Mouse (Mus musculus) thymus, postnatal 14 days (tissue): ENCODE measurements around the gene Eif2b2.

Source experiments
- DNase-seq: peaks from one replicate; pipeline ENCODE4 v3.0.0; 2021

The Eif2b2 gene

DNA sequence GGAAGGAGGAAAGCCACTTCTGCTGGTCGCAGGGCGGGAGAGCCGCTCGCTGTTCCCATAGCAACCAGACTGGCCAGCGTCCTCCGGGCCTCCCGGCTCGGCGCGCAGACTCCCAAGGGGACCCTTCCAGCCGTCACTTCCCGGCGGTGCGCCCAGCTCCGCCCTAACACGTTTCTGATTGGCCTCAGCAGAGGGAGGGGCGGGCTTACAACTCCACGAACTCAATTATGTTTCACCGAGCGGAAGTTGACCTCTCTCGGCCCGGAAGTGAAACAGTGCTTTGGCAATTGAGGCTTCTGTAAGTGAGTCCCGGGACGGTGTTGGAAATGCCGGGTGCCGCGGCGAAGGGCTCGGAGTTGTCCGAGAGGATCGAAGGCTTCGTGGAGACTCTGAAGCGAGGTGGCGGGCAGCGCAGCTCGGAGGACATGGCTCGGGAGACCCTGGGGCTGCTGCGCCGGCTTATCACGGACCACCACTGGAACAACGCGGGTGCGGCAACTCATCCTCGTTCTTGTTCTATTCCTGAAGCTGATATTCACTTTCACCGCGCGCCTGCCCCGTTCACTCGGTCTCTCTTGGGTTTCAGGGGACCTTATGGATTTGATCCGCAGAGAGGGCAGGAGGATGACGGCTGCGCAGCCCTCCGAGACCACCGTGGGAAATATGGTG lies at the start of gene Eif2b2:
TSS of gene Eif2b2 (plus strand) at position 246 of the 669 bp plus-strand sequence.
- peak; percentile 95 for DNase-seq

DNA sequence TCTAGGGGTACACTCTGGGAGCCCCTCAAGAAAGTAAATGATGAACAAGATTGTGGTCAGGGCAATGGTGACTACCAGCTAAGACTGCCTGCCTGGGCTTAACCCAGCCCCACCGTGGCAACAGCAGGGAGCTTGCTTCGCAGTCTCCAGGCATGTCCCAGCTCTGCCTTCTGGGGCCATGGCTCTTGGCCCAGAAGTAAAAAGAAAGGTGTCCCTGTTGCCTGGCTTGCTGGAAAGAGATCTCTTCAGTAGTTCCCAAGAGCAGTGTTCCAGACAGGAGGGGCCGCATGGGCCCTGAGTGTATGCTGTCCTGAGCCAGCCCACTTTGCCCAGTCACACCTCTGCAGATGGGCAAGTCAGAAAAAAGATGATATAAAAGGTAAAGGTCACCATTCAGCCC lies 49.4 kb upstream of the Eif2b2 start:
- no peak for DNase-seq

DNA sequence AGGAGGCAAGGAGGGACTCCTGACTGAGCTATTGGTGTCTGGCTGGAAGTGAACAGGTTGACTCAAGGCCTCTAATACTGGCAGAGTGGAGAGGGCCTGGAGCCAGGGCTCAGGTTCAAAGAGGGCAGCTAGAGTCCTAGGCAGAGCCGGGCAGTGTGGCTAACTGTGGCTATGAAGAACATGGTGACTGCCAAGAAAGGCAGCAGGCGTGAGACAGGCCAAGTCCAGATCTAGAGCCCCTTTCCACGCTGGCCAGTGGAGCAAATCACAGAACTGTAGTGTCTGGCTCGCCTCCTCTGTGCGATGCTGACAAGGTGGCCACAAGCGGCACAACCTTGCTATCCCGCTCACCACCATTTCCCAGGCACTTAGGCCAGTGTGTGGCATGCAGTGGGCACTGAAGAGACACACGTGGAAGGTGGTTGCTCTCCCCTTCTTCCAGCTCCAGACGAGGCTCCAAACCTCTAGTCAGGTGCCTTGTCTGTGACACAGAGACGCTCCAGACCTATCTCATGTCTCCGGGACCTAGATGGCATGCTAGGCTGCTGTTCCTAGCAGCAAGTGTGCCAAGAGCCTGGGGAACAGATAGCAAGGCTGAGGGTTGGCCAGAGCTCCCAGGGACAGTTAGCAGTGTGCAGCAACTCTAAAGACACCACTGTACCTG lies 48.9 kb upstream of the Eif2b2 start:
- DNase-seq = no peak

DNA sequence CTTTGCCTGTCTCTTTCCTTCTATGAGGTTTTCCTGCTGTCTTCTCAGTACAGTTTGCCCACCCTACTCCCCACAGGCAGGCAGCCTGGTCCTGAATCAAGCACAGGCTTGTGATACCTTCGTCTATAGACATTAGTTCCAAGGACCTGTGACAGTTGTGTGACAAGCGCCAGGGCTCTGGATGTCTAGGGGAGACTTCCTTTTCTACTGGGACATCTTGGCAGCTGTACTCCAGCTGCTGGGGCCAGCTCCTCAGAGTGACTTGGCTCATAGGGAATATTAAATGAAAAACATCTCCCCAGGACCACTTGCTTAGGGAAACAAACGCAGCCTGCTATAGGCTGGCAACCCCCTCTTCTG lies 48.4 kb upstream of the Eif2b2 start:
- DNase-seq = no peak

DNA sequence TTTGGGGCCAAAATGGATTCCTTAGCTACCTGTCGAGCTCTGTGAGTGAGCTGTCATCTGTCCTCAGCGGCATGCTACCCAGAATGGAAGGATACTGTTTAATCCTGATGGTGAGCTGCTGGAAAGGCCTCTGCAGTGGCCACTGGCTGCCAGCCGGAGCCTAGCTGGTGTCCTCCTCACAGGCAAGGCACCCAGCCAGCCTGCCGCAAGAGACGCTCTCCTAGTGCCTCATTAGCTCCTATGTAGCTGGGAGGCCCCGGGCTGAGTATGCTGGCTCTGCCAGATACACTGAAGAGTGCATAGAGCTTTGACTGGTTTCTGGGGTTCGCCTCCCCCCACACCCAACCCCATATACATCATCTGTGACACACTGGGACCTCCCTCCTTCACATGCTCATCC lies 45.3 kb upstream of the Eif2b2 start:
- no peak for DNase-seq

DNA sequence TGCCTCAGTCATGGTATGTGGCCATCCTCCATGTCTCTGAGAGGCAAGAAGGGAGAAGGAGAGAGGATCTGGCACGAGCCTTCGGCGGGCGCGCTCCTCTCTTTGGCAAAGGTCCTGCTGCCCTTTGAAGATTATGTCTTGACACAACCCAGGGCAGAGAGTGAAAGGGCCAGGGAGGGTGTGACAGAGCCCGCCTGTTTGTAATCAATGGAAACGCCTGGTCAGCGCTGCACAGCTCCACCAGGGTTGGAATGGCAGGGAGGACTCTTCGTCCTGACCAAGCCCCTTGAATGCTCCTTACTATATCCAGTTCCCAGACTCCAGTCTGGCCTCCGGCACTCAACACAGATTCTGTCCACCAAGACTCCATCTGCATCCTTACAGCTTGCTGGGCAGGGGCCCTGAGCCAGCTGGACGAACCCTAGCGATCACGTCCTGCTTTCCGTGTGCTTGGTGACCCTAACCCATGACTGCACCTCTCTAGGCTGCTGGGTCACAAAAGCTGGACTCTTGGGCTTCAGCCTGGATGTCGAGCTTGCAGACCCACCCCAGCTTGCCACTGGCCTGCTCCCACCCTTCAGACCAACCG lies 44.1 kb upstream of the Eif2b2 start:
- DNase-seq = no peak

DNA sequence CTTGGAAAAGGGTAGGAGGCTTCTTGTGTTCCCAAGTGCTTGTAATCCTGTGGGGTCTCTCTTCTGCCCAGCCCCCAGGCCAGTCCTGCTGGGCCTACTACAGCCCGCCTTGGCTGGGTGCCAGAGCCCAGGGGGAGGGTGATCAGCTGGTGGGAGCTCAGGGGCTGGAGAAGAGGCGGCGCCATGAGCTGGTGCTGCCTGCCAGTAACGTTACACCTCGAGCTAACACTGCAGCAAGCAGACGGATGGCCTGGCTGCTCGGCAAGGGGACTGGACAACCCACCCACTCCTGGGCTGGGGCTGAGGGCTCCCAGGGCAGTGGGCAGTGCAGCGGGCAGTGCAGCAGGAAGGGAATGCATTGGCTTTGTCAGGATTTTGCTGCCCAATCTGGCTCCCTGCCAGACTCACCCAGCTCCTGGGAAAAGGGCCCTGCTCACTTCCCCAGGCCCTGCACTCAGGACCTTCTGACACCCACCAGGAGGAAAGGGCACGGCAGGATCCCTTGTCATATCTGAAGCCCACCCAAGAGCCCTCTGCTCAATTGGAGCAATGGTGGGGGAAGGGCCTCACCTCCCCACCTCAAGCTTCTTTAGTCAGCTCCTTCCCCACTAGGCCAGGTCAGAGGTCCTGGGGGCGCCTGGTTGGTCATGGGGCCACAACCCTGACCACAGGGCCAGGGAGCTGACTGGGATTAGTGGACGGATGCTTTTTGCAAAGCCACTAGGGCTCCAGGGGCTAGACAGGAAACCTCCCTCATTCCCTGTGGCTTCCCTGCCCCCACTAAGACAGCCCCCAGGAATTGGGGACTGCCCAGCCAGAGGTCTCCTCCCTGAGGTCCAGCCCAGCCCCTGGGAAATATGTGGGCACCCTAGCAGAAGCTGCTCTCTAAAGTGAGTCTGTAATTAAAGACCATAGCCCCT lies 43.1 kb upstream of the Eif2b2 start:
- no peak for DNase-seq

DNA sequence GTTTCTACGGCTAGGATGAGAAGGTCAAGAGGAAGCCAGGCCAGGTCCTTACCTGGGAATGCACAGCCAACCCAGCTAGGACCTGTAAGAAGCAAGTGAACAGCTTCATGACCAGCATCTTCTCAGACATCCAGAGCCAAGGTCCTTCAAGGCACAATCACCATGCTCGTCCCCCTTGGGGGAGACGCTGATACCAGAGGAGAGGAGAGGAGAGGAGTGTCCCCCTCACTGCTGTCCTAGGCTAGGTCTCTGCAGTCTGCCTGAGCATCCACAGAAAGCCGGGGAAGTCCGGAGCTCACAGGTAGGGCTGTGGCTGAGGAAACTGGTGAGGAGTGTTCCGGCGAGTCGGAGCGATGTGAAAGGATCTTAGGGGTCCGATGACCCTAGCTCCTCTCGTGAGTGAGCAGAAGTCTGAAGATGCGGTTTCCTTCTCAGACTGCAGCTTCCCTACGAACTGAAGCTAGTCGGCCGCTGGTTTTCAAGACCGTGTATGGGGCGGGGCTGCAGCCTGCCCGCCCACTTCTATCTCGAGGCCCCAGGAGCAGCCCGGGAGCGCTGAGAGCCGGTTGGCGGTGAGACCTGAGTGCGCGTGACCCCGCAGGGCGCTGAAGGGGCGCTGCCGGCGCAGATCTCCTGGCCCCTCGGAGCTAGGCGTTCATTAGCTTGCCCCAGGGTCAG lies 42.3 kb upstream of the Eif2b2 start:
- peak; percentile 69 for DNase-seq

DNA sequence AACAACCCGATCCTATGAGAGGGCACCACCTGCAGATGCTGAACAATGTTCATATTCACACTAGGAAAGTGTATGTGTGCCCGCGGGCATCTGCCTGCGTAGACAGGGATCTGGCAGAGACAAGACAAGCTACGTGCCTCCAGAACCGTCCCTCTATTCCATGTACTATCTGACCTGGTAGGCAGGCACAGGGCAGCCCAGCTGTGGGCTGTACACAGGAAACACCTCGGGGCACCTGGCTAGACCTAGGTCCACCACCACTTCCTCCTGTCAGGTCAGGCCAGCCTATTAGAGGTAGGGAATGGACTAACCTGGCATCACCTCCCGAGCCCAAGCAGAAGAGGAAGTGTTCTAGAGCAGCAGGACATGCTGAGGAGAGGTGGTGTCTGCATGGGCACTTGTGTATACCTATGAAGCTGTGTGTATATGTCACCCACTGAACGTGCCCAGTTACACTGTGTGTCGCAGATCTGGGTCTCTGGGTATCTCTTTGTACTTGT lies 41.5 kb upstream of the Eif2b2 start, which contains the start of gene Pgf:
TSS of gene Pgf (minus strand) at position 51 of the 500 bp plus-strand sequence.
- DNase-seq = no peak

DNA sequence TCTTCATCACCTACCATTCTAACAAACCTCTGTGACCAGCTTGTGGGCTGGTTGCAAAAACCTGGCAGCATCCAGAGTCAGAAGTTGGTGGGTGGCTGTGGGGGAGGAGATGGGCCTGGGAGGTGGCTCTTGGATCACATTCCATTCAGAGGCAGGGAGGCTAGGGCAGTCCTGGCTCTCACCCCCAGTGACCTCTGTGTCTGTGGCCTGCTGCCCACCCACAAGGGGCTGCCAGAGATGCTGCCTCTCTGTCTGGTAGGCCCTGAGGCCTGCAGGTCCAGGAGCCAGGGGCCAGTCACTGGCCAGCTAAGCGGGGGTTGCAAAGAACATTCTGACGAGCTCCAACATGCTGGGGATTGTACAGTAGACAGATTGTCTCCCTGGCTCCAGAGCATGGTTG lies 41.0 kb upstream of the Eif2b2 start:
- DNase-seq = no peak

DNA sequence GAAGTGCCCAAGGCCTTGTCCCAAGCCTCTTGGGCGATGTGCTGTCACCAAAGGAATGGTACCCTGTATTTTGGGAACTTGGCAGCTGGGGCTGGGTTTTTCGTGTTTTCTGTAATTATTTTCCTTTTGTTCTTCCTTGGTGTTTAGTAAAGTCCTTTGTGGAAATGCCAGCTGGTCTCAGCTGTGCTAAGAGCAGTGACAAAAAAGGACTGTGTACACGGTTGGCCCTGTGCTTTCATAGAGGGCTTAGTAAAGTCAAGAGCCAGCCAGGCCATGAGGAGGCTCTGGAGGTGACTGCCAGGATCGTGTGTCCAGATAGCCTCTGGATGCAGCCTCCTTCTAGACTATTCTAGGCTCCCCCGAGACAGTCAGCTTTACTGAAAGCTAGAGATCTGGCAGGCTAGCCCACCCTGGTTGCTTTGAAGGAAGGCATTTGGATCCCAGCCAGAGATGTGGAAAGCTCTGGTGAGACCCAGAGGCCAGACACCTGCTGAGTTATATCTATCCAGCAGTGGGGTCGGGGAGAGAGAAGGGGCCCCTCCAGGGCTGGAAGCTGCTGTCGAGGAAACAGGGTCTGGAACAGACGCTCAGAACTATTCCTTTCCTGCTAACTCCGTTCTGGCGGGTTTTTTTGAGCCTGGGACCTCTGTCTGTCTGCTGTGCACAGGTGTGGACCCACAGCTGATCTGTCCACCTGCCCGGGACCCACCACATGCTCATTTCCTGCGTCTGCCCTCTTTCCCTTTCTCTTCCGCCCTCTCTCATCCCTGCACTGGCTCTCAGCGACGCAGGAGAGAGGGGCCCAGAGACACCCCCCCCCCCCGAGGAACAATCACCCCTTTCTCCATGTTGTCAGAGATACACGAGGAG lies 37.6 kb upstream of the Eif2b2 start:
- DNase-seq = no peak

DNA sequence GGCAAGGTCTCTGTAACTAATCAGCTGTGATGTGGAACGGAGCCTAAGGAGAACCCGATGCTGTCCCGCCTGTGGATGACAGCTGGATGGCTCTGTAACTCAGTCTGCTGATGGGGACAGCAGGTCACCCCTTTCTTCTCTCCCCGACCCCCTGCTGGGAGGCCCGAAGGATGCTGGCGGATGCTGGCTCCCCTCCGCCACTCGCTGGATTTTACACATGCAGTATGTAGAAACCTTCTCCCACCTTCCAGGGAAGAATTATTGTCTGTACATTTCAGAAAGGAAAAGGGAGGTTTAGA lies 37.0 kb upstream of the Eif2b2 start:
- DNase-seq = no peak

DNA sequence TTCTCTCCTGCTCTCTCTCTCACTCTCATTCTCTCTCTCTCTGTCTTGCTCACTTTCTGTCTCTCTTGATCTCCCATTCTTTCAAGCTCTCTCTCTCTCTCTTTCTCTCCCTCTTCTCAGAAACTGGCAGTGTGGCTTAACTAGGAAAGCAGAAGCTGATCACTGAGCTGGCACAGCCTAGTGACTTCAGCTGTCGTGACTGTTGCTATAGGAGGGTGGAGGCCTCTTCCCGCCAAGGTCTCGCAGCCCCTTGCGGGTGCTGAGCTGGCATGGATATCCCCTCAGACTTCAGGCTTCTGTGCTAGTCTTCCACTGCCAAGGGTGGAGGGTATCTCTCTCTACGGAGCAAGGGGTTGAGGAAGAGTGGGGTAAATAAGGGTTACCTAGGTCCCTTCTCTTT lies 36.4 kb upstream of the Eif2b2 start:
- no peak for DNase-seq

DNA sequence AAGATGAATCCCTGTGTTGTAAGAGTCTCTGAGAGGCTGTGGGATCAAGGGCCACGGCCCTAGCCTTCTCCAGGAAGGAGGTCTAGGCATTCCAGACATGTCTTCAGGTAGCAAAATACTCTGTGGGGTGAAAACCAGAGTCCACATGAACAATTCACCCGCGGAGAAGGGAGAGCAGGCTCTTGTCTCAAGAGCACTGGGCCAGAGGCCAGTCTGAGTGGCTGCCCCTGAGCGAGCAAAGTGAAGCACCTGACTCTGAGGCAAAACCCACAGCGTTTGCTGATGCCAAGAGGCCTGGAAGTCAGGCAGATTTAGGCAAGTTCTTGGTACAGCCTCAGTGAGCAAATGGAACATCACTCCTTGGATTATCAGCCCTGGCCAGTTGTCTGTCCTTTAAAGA lies 35.2 kb upstream of the Eif2b2 start:
- no peak for DNase-seq

DNA sequence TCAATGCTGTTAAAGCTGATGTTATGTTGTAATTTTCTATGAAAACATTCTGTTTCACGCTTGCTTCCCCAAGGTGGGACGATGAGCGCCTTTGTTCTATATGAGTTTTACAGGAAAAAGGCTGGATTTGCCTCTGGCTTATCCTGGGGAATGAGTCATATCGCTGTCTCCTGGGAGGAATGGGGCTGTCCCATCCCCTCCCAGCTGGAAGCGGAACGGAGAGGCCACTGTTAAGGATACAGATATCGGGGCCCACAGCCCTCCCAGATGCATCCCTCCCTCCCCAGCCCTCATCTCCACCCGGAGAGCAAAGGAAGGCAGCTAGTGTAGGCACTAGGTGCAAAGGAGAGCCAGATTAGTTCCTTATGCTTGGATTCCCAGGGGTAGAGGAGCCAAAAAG lies 33.5 kb upstream of the Eif2b2 start:
- no peak for DNase-seq

DNA sequence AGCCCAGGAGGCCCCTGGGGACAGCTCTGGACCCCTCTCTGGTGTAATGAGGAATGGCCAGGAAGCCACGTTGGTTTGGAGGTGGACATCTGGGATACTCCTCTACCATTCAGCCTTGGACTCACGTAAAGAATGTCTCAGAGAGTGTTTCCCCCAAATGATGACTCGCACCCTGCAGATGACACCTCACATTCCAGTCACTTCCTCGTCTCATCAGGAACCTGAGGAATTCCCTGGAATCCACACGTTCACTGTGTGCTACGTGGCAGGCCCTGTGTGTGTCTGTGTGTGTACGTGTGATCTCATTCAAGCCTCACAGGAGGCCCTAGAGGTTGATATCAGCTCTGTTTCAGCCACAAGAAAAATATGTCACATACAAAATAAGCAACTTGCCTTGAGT lies 32.9 kb upstream of the Eif2b2 start:
- DNase-seq = no peak

DNA sequence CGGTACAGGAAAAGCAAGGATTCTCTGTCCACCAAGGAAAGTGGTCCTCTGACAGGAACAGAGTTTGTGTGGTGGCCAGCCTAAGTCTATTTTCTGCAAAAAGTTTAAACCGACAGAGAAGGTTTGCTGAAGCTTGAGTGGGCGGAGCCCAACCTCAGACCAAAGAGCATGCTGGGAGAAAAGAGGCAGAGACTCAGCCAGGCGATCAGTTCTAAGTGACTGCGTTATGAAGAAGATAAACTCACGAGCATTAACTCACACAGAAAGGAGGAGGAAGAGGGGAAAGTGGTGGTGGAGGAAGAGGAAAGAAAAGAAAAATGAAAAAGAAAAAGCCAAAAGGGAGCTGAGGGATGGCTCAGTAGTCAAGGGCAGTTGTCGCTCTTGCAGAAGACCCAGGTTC lies 29.0 kb upstream of the Eif2b2 start:
- no peak for DNase-seq

DNA sequence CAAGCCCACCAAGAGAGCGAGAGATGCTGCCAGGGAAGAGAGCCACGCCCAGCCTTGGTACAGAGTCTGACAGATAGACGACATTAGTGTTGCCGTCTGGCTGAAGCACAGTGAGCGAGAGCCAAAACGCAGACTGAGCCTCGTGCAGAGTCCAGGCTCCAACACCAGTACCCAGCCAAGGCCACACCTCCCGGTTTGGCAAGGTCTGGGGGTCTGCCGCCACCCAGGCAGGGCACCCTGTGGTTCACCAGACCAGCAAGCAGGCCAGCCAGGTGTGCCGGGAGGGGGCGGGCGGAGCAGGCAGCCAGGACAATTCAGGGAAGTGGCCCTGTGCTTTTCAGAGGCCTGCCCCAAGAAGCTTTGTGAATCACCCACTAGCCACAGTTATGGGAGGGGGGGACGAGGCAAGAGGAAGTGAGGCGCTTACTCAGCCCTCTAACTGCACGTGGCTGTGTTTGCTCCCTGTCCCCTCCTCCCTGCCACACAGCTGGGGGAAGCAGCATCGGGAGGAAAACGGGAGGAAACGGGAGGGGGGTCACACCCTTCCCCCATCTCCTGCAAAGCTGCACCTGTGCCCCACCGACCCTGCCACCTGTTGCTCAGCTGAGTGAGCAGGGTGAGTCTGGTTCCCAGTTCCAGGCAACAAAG lies 26.7 kb upstream of the Eif2b2 start:
- DNase-seq = peak; percentile 85

DNA sequence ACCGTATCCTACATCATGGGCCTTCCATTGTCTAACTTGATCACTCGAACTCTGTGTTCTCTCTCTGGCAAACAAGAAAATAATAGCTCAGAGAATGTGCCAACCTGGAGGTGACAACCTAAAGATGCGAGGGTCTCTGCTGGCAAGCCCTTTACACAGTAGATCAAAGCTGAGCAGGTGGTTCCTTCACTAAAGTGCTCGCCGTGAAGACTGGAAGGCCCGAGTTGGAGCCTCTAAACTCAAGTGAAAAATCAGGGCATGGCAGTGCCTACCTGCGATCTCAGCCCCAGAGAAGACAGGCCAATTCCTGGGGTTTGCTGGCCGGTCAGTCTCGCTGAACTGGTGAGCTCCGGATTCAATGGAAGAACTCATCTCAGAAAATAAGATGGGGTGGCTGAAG lies 26.1 kb upstream of the Eif2b2 start:
- DNase-seq = peak; percentile 52

DNA sequence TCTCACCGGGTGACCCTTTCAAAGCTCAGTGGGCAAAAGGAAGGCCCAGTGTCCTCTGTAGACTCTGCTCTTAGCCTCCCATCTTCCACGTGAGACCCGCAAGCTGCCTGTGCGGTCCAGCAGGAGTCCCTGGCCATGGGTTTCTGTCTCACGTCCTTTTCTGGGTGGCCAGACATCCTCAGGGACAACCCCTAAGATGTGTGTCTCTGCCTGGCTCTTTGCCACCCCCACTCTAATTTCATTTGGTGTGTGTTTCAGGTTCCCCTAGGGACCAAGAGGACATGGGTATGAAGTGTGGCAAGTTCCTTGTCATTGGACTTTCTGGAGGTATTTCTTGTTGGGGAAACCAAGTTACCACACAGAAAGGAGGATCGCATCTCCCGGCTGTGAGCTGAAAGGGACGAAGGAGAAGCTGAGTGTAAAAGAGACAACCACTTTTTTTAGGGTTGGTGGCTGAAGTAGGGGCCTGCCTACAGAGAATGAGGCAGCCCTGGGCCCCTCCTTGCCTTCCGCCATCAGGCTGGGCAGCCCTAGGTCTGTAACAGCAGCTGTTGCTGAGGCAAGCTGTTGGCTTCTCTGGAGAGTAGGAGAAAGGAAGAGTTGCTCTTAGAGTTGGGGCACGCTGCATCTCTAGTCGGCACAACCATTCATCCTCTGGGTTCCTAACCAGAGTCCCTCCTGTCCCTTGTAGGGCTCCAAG lies 25.2 kb upstream of the Eif2b2 start:
- no peak for DNase-seq

DNA sequence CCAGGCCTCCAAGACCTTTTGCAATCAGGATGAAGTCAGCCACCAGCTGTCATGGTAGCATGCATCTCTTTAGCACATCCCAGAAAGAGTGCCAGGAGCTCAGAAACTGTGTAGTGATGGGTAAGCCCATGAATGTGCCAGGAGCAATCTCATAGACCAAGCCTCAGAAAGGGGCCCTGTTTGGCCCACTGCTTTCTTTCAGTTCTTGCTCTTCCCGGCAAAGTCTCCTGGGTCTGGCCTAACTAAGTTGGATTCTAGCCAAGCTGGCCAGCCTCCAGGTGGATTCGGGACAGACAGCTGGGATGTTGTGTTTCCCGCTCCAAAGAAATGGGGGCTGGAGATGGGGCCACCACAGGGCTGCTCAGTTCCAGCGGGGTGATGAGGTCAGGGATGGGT lies 24.7 kb upstream of the Eif2b2 start:
- no peak for DNase-seq
